Mouse (Mus musculus) ES-CJ7 (cell line): ENCODE measurements around the gene Asf1b.
"Not testable (repeated sequence)": the region's sequence is repeated elsewhere in the genome, so short reads cannot be mapped to it uniquely, and the experiment has no call there.

Experiments
- DNase-seq: peaks from one replicate; pipeline ENCODE4 v3.0.0; 2011; ENCODE audit warnings: low read depth, low spot score

The Asf1b gene

GRCm38 (mm10) chr8:83995973-83996372, 40.7 kb downstream of the Asf1b start:
- no peak for DNase-seq

- DNase-seq: peak; percentile 92
These were observed 41.5 kb downstream of the Asf1b start for GRCm38 (mm10) chr8:83996567-83997505.

GRCm38 (mm10) chr8:83997511-83998141, 42.3 kb downstream of the Asf1b start, which contains the start of gene Samd1:
Samd1 (plus strand) TSS chr8:83997672.
- DNase-seq: no peak

- DNase-seq: peak; percentile 92
These were observed 43.1 kb downstream of the Asf1b start for GRCm38 (mm10) chr8:83998231-83999056.

GRCm38 (mm10) chr8:83999057-83999705, 43.9 kb downstream of the Asf1b start:
- DNase-seq: no peak

GRCm38 (mm10) chr8:83999825-84000224, 44.5 kb downstream of the Asf1b start:
- DNase-seq: no peak

- DNase-seq: peak; percentile 62
These were observed 46.1 kb downstream of the Asf1b start, which contains the start of gene 1700067K01Rik for GRCm38 (mm10) chr8:84001281-84002000. 1700067K01Rik (plus strand) TSS chr8:84001502.

- DNase-seq: no peak
These were observed 47.8 kb downstream of the Asf1b start for GRCm38 (mm10) chr8:84002957-84003611.

GRCm38 (mm10) chr8:84003612-84004246, 48.4 kb downstream of the Asf1b start:
- DNase-seq: no peak

- DNase-seq: peak; percentile 98
These were observed 49.4 kb downstream of the Asf1b start for GRCm38 (mm10) chr8:84004533-84005201.

- DNase-seq: not testable (repeated sequence)
These were observed 50.2 kb downstream of the Asf1b start for GRCm38 (mm10) chr8:84005502-84005901.

- DNase-seq: peak; percentile 95
These were observed 53.1 kb downstream of the Asf1b start for GRCm38 (mm10) chr8:84008362-84008761.

- peak; percentile 90 for DNase-seq
These were observed 54.6 kb downstream of the Asf1b start for GRCm38 (mm10) chr8:84009876-84010275.

- DNase-seq: peak; percentile 59
These were observed 55.6 kb downstream of the Asf1b start for GRCm38 (mm10) chr8:84010625-84011611.

- DNase-seq: peak; percentile 75
These were observed 56.6 kb downstream of the Asf1b start, which contains the start of gene 2210011C24Rik for GRCm38 (mm10) chr8:84011705-84012498. 2210011C24Rik (minus strand) TSS chr8:84012171.

GRCm38 (mm10) chr8:84012499-84013165, 57.3 kb downstream of the Asf1b start:
- no peak for DNase-seq
